Mouse (Mus musculus) kidney, postnatal 10 days (tissue): ENCODE data around the gene Frmd4b.

ENCODE experiments used
- DNase-seq: peaks from one replicate; pipeline ENCODE4 v3.0.0; 2021; ENCODE audit warnings: mixed read lengths

Frmd4b gene

GRCm38 (mm10) chr6:97352505-97353154 lies 264.7 kb downstream of the Frmd4b start:
- no peak for DNase-seq

- DNase-seq, result peak; percentile 26
Measured at GRCm38 (mm10) chr6:97349355-97350138, 267.8 kb downstream of the Frmd4b start.

- DNase-seq, result no peak
Measured at GRCm38 (mm10) chr6:97346932-97347331, 270.4 kb downstream of the Frmd4b start.

GRCm38 (mm10) chr6:97346527-97346926 lies 270.8 kb downstream of the Frmd4b start:
- DNase-seq, result no peak

GRCm38 (mm10) chr6:97345921-97346320 lies 271.4 kb downstream of the Frmd4b start:
- DNase-seq, result no peak

GRCm38 (mm10) chr6:97342185-97342584 lies 275.2 kb downstream of the Frmd4b start:
- no peak for DNase-seq

- DNase-seq, result no peak
Measured at GRCm38 (mm10) chr6:97341628-97342027, 275.7 kb downstream of the Frmd4b start.

- DNase-seq, result no peak
Measured at GRCm38 (mm10) chr6:97341148-97341547, 276.2 kb downstream of the Frmd4b start.

GRCm38 (mm10) chr6:97340211-97340791 lies 277.0 kb downstream of the Frmd4b start:
- no peak for DNase-seq

- no peak for DNase-seq
Measured at GRCm38 (mm10) chr6:97339271-97339681, 278.1 kb downstream of the Frmd4b start.

- no peak for DNase-seq
Measured at GRCm38 (mm10) chr6:97338843-97339242, 278.5 kb downstream of the Frmd4b start.

- DNase-seq, result no peak
Measured at GRCm38 (mm10) chr6:97333323-97333722, 284.0 kb downstream of the Frmd4b start.

- DNase-seq, result no peak
Measured at GRCm38 (mm10) chr6:97323951-97324350, 293.4 kb downstream of the Frmd4b start.

- DNase-seq, result no peak
Measured at GRCm38 (mm10) chr6:97322126-97322525, 295.2 kb downstream of the Frmd4b start.

- no peak for DNase-seq
Measured at GRCm38 (mm10) chr6:97321156-97321555, 296.2 kb downstream of the Frmd4b start.

- DNase-seq, result no peak
Measured at GRCm38 (mm10) chr6:97319081-97319480, 298.3 kb downstream of the Frmd4b start.

GRCm38 (mm10) chr6:97317956-97318355 lies 299.4 kb downstream of the Frmd4b start:
- no peak for DNase-seq

GRCm38 (mm10) chr6:97316716-97317115 lies 300.6 kb downstream of the Frmd4b start:
- no peak for DNase-seq

GRCm38 (mm10) chr6:97315311-97315710 lies 302.0 kb downstream of the Frmd4b start:
- DNase-seq, result no peak

GRCm38 (mm10) chr6:97312545-97312939 lies 304.8 kb downstream of the Frmd4b start:
- DNase-seq, result no peak

GRCm38 (mm10) chr6:97311599-97312544 lies 305.5 kb downstream of the Frmd4b start:
- peak; percentile 83 for DNase-seq

- DNase-seq, result peak; percentile 50
Measured at GRCm38 (mm10) chr6:97310901-97311331, 306.4 kb downstream of the Frmd4b start.

- peak; percentile 37 for DNase-seq
Measured at GRCm38 (mm10) chr6:97309161-97309560, 308.2 kb downstream of the Frmd4b start.
